Mouse (Mus musculus) lung, postnatal 25 days (tissue): Measurements from ENCODE around the gene Gtf2h1.
A peak's percentile ranks its signal among the peaks of the same experiment; 100 is the strongest.
"Not testable (repeated sequence)": the region's sequence is repeated elsewhere in the genome, so short reads cannot be mapped to it uniquely, and the experiment has no call there.

ENCODE experiments used
- DNase-seq: peaks from one replicate; pipeline ENCODE4 v3.0.0; 2022; ENCODE audit warnings: low spot score

Gtf2h1 gene

DNA sequence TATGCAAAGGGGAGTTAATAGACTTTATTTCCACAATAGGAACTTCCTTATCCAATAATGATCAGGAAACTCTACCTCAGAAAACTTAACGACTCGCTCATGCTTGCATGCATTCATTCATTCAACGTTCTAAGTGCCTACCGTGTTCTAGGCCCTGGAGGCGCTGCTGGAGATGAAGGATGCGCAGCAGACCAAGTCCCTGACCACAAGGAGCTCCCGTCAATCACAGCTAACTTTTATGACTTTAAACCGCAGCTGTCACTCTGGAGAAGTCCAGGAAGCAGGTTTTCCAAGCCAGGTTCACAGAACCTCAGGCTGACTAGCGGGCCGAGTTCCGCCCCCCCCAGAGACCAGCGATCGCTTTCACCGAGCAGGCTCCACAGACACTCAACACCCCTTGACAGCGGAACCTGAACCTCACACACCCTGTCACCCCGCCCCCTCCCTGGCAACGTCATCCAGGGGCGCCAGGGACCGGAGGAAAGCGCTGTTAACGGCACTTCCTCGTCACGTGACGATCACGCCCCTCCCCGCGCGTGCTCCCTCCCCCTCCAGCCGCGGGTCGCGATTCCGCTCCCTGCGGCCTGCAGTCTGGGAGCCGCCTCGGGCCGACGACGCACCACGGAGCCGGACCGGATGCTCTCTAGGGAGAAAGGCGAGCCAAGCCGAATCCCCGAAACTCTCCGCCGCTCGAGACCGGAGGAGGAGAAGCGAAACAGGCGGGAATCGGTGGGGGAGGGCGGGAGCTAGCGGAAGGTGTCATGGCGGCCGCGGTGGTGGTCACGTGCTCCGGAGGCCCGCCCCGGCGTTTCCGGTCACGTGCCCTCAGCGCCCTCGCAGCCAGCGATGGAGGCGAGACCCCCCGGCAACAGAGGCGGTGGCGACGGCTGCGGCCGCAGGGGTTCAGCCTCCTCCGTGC, at the start of gene Gtf2h1, which contains the start of gene Hps5:
Gene Gtf2h1 (plus strand): TSS at position 817 of the 919 bp plus-strand sequence.
Gene Hps5 (minus strand): TSS at position 778 of the 919 bp plus-strand sequence.
- DNase-seq = peak; percentile 99

DNA sequence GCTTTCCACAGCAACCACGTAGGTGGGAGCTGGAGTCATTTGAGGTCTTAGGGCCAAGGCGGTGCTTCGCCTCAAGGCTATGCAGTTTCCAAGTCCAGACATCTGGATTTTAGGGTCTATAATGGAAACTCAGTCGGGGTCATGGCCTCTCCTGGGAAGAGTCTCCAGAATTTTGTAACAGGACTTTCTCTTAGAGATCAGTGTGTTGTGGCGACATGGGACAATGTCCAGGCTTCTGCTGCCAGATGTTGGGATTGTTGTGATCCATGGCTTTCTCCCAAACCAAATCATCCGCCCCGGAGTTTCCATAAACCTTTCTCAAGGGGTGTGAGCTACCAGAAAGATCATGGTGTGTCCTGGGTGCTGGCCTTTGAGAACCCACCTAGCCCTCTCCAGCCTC, 49.5 kb upstream of the Gtf2h1 start:
- DNase-seq = no peak

DNA sequence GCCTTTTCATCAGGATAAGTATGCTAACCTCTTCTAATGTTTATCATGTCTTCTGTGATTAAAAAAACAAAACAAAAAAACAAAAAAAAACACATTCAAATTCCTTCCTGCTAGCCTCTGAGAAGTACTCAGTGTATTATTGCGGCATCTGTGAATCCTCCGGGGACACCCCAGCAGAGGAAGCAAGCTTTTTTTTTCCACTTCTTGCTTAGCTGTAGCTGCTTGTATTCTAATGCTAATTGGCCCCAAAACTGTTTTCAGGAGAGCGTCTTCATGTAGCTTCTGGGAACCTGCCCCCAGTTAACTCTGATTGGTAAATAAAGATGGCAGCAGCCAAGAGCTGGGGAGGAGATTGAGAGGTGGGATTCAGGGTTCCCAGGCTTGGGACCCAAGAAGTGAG, 47.4 kb upstream of the Gtf2h1 start:
- DNase-seq = no peak

DNA sequence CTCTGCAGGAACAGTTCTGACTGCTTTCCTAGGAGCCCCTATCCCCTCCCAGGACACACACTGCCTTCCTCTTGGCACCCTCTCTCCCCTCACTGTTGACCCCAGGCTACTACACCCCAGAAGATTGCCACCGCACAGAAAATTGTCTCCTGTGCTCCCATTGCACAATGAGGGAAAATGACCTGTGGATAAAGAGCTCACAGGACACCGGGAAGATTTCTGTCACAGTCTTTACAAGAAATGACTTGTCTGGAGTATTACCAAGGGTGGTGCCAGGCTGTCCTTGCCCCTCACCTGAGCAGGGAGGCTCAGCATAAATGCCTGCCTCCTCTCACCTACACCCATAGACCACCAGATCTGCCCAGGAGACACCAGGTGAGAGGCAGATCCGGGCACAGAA, 44.4 kb upstream of the Gtf2h1 start, which contains the start of gene Saa2:
Gene Saa2 (plus strand): TSS at position 301 of the 400 bp plus-strand sequence.
- DNase-seq = no peak

DNA sequence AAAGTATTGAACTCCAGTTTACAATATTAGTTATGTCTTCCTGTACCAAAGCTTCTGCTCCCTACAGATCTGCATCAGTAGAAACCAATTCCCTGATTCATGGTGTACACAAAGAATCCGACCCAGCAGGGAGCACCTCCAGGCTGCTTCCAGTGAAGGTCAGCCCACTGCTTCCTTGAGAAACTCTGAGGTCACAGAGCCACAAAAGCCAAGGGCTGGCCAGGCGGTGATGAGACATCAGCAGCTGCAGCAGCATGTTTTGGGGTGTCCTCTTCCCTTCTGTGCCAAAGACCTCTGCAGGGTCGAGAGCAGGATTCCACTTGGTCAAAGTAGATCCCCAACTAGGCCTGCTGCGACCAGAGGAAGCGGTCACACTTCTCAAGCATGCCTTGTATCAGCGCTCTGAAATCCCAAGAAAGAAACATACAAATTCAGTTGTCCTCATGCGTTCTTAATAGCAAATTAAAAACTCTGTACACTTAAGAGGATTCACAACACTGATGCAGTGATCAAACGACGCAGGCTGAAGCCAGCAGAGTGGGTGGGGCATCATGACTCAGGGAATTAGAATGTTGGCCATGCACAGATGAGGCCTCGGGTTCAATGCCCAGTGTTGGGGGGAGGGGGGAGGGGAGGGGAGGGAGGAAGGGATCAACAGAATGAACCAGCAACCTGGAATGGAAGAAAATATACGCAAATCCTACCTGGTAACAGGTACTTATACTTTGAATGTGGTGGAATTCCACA, 34.7 kb upstream of the Gtf2h1 start:
- no peak for DNase-seq

DNA sequence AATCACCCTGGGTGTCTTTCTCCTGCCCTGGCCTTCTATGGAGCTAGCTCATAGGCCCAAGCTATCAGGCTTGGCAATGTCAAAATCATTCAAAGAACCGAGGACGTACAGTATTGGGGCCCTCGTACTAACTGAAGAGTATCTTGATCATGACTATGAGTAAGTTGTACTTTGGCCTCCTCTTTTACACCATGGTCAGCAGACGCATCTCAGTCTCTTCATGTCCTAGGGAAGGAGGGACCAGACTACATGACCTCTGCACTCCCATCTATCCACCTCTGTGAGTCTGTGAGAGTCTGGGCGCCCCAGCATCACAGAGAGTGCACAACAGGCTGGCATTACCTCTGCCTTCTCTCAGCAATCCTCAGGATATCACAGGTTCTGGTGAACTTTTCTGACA, 33.3 kb upstream of the Gtf2h1 start:
- no peak for DNase-seq

DNA sequence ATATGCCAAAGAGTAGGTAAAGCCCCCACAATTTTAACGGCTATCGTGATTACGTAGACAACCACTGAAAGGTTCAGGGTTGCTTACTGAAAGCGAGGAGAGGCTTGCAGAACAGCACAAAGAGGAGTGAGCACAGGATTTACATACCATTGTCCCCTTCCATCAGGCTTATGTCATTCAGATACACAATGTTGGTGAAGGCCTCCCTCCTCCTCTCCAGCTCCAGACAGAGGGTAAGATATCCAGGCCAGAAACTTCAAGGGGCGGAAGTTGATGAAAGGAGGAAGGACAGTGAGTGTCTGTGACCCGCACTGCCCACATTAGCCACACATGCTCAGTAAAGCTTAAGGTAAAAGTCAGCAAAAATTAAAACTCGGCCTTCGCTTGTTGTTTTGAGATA, 31.2 kb upstream of the Gtf2h1 start:
- no peak for DNase-seq

DNA sequence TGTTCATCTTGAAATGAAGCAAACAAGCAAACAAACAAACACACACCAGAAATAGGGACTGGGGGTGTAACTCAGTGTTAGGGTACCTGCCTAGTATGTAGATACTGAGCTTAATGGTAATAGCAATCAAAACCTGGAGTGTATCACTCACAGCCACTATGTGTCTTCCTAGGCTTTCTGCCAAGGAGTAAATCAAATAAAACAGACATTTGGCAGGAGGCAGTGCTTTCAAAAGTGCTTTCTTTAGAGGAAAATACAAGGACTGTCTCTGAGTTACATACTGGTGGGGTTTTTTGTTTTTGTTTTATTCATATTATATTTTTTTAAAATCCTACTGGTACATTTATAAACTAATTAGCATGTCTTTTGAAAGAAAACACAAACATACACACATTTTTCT, 28.5 kb upstream of the Gtf2h1 start:
- DNase-seq = peak; percentile 23

DNA sequence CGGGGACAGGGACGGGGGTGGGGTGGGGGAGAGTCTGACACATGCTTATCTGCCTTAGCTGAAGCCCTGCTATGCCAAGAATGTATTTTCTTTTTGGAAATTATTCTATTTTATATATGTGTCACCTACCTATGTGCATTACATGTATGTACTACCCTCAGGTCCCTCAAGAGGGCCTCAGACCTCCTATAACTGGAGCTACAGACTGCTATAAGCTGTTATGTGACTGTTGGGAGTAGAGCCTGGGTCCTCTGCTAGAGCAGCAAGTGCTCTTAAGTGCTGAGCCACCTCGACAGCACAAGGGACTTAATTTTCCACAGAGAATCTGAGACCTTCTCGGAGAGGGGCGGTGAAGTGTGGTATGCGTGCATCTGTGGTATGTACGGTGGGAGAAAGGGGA, 27.5 kb upstream of the Gtf2h1 start:
- DNase-seq = no peak

DNA sequence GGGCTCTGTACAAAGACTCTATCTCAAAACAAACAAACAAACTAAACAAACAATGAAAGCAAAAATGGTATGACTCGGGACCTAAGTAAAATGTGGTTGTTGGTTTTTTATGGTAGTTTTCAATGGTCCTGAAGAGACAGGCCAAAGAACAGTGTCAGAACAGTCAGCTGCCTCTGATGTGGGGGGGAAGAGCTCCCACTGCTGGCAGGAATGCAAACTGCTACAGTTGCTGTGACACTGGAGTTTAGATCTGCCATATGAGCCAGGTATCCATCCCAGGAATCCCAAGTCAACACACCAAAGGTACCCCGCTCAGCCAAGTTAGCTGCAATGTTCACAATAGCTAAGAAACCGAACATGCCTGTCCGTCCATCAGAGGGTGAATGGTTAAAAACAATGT, 25.2 kb upstream of the Gtf2h1 start:
- peak; percentile 47 for DNase-seq

DNA sequence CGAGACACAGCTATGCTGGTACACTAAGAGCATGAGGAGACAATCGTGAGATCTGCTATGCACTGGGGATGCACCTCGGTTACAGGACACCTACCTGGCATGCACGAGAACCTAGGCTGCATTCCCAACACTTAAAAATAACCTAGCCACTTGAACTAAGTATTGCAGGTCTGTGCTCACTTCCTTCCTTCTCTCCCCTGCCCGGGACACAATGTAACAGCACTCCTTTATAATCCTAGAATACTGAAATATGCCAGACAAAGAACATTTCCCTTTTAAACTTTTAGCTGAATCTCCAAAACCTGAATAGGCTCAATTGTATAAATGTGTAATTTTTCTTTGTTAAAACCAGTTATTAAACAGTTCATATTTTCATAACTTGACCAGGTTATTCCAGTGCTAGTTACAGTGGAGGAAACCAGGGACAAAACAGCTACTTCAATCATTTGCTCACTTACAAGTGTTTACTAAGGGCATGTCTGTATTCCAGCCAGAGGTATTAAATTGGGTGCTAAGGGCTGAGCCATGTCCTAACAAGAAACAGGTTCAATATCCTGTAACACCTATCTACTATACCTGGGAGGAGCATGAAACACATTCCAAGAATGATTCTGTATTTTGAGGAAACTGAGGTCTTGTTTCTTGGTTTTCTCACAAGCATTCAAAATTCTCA, 6.6 kb upstream of the Gtf2h1 start:
- DNase-seq = peak; percentile 24

DNA sequence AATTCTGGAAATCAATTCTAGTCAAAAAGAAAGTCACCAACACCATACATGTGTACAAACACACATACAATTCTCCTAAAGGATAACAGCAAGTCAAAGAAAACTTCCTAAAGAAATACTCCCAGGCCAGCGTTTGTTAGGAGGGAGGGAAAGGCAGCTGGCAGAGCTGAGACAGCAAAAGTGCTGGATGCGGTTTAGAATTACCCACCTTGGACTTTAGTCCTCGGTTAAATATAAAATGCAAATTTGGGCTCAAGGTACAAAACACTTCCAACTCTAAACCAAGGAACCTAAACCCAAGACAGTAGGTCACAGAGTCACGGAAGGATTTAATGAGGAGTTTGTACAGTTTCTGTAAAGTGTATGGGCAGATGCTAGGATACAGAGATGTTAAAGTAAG, 2.0 kb upstream of the Gtf2h1 start:
- no peak for DNase-seq

DNA sequence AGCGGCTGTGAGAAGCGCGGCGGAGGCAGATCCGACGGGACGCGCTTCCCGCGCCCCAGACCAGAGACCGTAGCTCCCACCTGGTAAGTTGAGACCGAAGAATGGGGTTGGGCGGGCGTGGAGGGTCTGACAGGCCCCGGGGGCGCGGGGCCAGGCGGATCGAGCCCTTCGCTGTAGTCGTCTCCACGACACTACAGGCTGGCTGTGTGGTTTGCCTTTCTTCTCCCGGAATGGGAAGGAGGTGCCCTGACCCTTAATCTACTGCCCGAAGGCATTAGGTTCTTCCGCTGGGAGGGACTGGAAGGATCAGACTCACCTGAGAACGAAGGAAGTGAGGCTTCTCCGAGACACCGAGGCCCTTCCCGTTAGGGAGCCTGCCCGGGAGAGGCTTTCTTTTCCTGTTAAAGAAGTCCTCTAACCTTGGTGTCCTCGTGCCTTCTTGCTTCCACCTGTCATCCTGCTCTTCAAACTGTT, 340 bp downstream of the Gtf2h1 start:
- no peak for DNase-seq

DNA sequence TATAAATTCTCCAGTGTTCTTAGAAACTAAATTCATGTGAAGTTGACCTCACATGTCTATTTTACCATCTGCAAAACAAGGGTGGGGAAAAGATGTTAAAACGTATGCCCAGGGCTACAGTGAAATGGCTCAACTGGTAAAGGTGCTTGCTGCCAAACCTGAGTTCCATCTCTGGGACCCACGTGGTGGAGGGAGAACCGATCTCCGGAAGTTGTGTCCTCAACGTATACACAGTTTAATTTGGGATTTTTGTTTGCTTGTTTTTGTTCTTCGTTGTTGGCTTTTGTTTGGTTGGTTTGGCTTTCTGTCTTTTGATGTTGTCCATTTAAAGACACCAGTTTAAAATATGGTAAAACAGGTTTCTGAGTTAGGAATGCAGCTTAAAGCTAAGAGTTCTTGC, 876 bp downstream of the Gtf2h1 start:
- DNase-seq = no peak

DNA sequence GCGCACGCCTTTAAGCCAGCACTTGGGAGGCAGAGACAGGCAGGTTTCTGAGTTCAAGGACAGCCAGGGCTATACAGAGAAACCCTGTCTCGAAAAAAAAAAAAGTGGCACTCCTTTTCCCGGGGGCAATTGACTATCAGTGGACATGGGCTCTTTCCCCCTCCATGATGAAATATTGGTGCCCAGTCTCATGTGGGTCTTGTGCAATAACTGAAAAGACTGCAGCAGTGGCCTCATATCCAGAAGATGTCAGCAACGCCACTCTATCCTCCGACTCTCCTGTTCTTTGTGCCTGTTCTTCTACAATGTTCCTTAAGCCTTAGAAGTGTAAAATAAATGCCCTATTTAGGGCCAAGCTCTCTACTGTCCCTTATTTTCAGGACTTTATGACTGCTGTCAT, 14.4 kb downstream of the Gtf2h1 start:
- no peak for DNase-seq

DNA sequence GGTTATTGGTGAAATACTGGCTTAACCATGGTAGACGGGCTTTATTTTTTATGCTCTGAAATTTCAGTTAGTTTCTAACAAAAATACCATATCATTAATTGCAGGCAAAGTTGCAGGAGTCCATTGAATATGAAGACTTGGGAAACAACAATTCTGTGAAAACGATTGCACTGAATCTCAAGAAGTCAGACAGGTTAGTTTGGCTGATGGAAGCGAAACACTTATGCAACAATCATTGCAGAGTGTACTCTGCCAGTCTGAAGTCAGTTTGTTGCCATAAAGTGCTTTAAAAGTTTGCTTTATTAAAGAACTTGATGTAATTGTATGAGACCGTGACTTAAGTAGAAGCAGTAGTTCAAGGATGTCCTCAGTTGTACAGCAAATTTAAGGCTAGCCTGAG, 18.1 kb downstream of the Gtf2h1 start:
- no peak for DNase-seq

DNA sequence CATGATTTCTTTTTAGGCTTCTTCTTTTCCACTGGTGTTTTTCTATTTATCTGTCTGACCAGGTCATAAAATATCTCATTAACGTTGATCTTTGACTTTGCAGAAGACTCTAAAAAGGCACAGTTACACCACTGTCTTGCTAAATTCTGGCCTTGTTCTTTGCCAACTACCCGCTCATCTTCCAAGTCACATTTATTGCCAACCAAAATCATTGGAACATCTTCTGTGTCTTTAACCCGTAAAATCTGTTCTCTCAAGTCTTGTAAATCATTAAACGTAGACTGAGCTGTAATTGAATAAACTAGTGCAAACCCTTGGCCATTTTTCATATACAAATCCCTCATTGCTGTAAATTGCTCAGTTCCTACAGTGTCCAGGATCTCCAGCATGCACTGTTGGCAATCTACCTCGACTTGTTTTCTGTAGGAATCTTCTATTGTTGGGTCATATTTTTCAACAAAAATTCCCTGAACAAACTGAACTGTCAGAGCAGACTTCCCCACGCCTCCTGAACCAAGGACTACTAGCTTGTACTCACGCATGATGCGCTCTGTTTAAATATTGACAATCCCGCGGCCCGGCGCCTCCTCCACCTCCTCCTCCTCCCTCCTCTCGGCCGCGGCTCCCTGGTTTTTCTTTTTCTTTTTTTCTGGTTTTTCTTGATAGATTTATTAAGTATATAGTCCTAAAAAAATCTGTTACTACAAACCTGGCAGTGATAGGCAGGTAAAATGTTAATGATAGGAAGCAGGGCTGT, 25.2 kb downstream of the Gtf2h1 start:
- DNase-seq = not testable (repeated sequence)

DNA sequence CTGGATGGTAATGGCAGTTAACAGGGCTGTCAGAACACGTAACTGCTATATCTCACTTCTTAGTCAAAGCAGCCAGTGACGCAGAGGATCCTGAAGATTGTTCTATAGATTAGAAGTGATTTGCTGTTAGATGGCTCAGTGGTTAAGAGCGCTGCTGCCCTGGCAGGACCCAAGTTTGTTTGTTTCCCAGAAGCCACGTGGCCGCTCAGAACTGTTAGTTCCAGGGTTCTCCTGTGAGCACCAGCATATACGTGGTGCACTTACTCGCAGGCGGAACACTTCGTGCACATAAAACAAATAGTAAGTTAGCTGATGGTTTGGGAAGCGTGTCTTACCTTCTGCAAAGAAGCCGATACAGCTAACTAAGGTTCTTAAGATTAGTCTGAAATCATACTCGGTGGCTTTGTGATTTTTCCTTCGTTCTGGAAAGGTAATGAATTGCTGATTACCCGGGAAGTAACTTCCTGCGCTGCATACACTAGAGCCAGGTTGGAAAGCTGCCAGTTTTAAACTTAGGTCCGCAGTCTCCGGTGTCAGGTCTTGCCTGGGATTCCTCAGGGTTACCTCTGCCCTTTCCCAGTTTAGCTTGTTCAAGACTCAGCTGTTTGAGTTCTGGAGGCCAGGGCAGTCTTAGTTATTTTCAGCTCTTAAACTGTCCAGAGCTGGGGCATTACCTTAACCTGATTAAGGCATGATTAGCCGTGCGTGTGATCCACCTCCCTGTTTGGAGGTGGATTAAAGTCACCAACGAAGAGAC, 31.3 kb downstream of the Gtf2h1 start:
- DNase-seq = no peak

DNA sequence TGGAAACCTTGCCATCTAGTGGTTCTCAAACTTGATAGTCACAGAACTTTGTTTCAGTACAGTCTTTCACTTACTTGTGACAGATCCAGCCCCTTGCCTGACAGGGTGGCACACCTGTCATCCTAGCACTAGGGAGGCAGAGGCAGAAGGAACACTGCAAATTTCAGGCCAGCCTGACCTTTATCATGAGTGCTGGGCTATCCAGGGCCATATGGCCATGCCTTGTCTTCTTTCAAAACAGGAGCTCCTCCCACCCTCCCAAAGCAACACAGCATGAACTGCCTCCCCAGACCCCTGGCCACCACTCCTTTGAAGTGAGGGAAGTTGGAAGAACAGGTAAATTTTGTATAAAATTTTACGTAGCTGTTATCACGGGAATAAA, 31.9 kb downstream of the Gtf2h1 start:
- no peak for DNase-seq

DNA sequence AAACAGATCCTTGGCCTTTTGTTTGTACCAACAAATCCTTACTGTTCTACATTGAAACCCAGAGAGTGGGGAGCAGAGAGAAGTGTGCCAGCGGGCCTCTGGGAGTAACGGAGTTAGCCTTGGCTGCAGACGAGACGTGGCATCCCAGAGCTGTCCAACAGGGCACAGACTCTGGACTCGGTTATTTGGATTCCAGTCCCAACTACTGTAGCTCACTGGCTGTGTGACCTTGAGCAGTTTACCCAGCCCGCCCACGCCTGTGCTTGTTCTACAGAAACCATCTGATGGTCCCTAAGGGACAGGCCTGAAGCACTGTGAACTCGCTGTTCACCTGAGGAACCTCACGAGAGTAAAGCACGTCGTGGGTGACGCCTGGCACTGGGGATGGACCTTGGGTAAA, 34.0 kb downstream of the Gtf2h1 start:
- DNase-seq = no peak
